Mouse (Mus musculus) lung, postnatal 0 days (tissue): ENCODE data around the gene Foxp2. TPM values are rescaled to one million over a fixed set of nuclear protein-coding genes. Genes with fewer than 3 reads are reported as not detected.

Experiments
- ATAC-seq: fragments of 200-750 bp; cut with Nextera tagmentation; 2 replicates; pipeline ENCODE4 v1.8.0; 2017; ENCODE audit warnings: moderate library complexity
- DNase-seq: peaks from one replicate; pipeline ENCODE4 v3.0.0-alpha.2; 2016; ENCODE audit warnings: low spot score
- H3K27ac ChIP-seq: fragments of 300-500 bp; sonication (generic); 2 replicates; pipeline ENCODE4 v1.5.1; 2014; ENCODE audit warnings: antibody characterized with exemption, mild to moderate bottlenecking, low read length, mixed read lengths
- H3K27me3 ChIP-seq: fragments of 300-500 bp; sonication (generic); replicated peaks from 2 replicates; pipeline ENCODE4 v1.6.1; 2014; ENCODE audit warnings: low read length, mixed read lengths; ENCODE audit not compliant: insufficient read depth
- H3K36me3 ChIP-seq: fragments of 300-500 bp; sonication (generic); 2 replicates; pipeline ENCODE4 v1.6.1; 2014; ENCODE audit warnings: low read length, mixed read lengths; ENCODE audit not compliant: insufficient read depth
- H3K4me1 ChIP-seq: fragments of 300-500 bp; sonication (generic); 2 replicates; pipeline ENCODE4 v1.6.1; 2014; ENCODE audit warnings: antibody characterized with exemption, low read depth, low read length, mixed read lengths; ENCODE audit not compliant: insufficient read depth
- H3K4me2 ChIP-seq: fragments of 300-500 bp; sonication (generic); replicated peaks from 2 replicates; pipeline ENCODE4 v1.6.1; 2014; ENCODE audit warnings: low read depth, mild to moderate bottlenecking, low read length, moderate library complexity, mixed read lengths
- H3K4me3 ChIP-seq: fragments of 300-500 bp; sonication (generic); 2 replicates; pipeline ENCODE4 v1.5.1; 2014; ENCODE audit warnings: low read depth, low read length
- H3K9ac ChIP-seq: fragments of 300-500 bp; sonication (generic); replicated peaks from 2 replicates; pipeline ENCODE4 v1.6.1; 2014; ENCODE audit warnings: low read depth, mild to moderate bottlenecking
- H3K9me3 ChIP-seq: fragments of 300-500 bp; sonication (generic); 2 replicates; pipeline ENCODE4 v1.6.1; 2016; ENCODE audit warnings: low read length, mixed read lengths
- CTCF ChIP-seq: IDR thresholded peaks from 2 replicates; pipeline ENCODE4 v1.5.1; 2016; ENCODE audit warnings: antibody characterized with exemption, mild to moderate bottlenecking
- EP300 ChIP-seq: IDR thresholded peaks from 2 replicates; pipeline ENCODE4 v1.6.1; 2016; ENCODE audit warnings: antibody characterized with exemption, mild to moderate bottlenecking, control low read depth
- WGBS: fragments of 180-500 bp; shearing (Covaris S2); extraction: QIAGEN DNeasy Blood & Tissue Kit; methylation state at CpG from one replicate; pipeline ENCODE4 v1.1.7; 2014; 5-methylcytosine and 5-hydroxymethylcytosine counted together
- polyA plus RNA-seq: library from polyadenylated mRNA; unstranded; fragments of >200 nt; fragmentation: Nextera tagmentation; extraction: Ambion mirVana; gene quantifications from 2 replicates; pipeline ENCODE4 v1.2.1, GENCODE M21; 2015

Gene Foxp2
- polyA plus RNA-seq, 1 experiment from 2014 or later: 9.8 TPM

GRCm38 (mm10) chr6:15370827-15371226, 469.7 kb downstream of the Foxp2 start:
- ATAC-seq: no peak
- 74% methylated on average over 4 of the region's 4 CpGs for WGBS
- no peak for DNase-seq

GRCm38 (mm10) chr6:15373621-15374020, 472.5 kb downstream of the Foxp2 start:
- no peak for TF ChIP-seq CTCF
- TF ChIP-seq EP300: no peak
- no peak overlapping the region for H3K27ac ChIP-seq
- ATAC-seq: no peak

More at GRCm38 (mm10) chr6:15370827-15371226, 469.7 kb downstream of the Foxp2 start:
- Histone ChIP-seq H3K9ac (no peak overlapping the region), H3K4me3 (no peak overlapping the region), H3K4me2 (no peak overlapping the region), H3K36me3 (no peaks in the 10 kb centered on the region), H3K27ac (no peak overlapping the region), H3K4me1 (no peaks in the 10 kb centered on the region), H3K27me3 (no peaks in the 10 kb centered on the region), H3K9me3 (no peaks in the 10 kb centered on the region)
- no peak for TF ChIP-seq CTCF

GRCm38 (mm10) chr6:15378261-15378660, 477.1 kb downstream of the Foxp2 start:
- H3K36me3 ChIP-seq: no peaks in the 10 kb centered on the region
- no peak for TF ChIP-seq CTCF
- TF ChIP-seq EP300: no peak
- H3K9ac ChIP-seq: no peak overlapping the region
- no peaks in the 10 kb centered on the region for H3K9me3 ChIP-seq
- WGBS: 45% methylated on average over 5 of the region's 5 CpGs
- no peaks in the 10 kb centered on the region for H3K4me1 ChIP-seq
- ATAC-seq (no peak), DNase-seq (no peak)
- no peaks in the 10 kb centered on the region for H3K27me3 ChIP-seq
- no peak overlapping the region for H3K4me2 ChIP-seq
- H3K27ac ChIP-seq: no peak overlapping the region
- no peak overlapping the region for H3K4me3 ChIP-seq

More at GRCm38 (mm10) chr6:15373621-15374020, 472.5 kb downstream of the Foxp2 start:
- H3K27me3 ChIP-seq: no peaks in the 10 kb centered on the region
- H3K9ac ChIP-seq: no peak overlapping the region
- H3K36me3 ChIP-seq: no peaks in the 10 kb centered on the region
- no peaks in the 10 kb centered on the region for H3K9me3 ChIP-seq
- no peak overlapping the region for H3K4me3 ChIP-seq
- no peaks in the 10 kb centered on the region for H3K4me1 ChIP-seq
- H3K4me2 ChIP-seq: no peak overlapping the region
- no peak for DNase-seq
- 54% methylated on average over 3 of the region's 3 CpGs for WGBS

GRCm38 (mm10) chr6:15396462-15396861, 495.3 kb downstream of the Foxp2 start:
- no peaks in the 10 kb centered on the region for H3K36me3 ChIP-seq
- H3K27ac ChIP-seq: no peak overlapping the region
- H3K4me2 ChIP-seq: no peak overlapping the region
- H3K9me3 ChIP-seq: no peaks in the 10 kb centered on the region
- no peak for TF ChIP-seq CTCF
- no peak for TF ChIP-seq EP300
- no peaks in the 10 kb centered on the region for H3K27me3 ChIP-seq
- ATAC-seq (no peak), DNase-seq (no peak)
- no peak overlapping the region for H3K9ac ChIP-seq
- no peak overlapping the region for H3K4me3 ChIP-seq
- no peaks in the 10 kb centered on the region for H3K4me1 ChIP-seq
- WGBS: 67% methylated on average over 6 of the region's 6 CpGs

GRCm38 (mm10) chr6:15397485-15397884, 496.3 kb downstream of the Foxp2 start:
- Histone ChIP-seq H3K9ac (no peak overlapping the region), H3K9me3 (no peaks in the 10 kb centered on the region), H3K4me1 (no peaks in the 10 kb centered on the region), H3K4me2 (no peak overlapping the region), H3K27ac (no peak overlapping the region), H3K27me3 (no peaks in the 10 kb centered on the region), H3K4me3 (no peak overlapping the region), H3K36me3 (no peaks in the 10 kb centered on the region)
- ATAC-seq: no peak
- no peak for DNase-seq
- TF ChIP-seq EP300: no peak
- TF ChIP-seq CTCF: no peak
- WGBS: 63% methylated on average over 5 of the region's 5 CpGs

GRCm38 (mm10) chr6:15401138-15401537, 500.0 kb downstream of the Foxp2 start:
- WGBS: 83% methylated on average over 3 of the region's 3 CpGs

GRCm38 (mm10) chr6:15402026-15402425, 500.9 kb downstream of the Foxp2 start:
- H3K27me3 ChIP-seq: no peaks in the 10 kb centered on the region
- no peak overlapping the region for H3K9ac ChIP-seq
- 67% methylated on average over 4 of the region's 4 CpGs for WGBS
- no peaks in the 10 kb centered on the region for H3K36me3 ChIP-seq
- no peak overlapping the region for H3K4me3 ChIP-seq
- DNase-seq: no peak
- H3K9me3 ChIP-seq: no peaks in the 10 kb centered on the region
- no peak for ATAC-seq
- no peak overlapping the region for H3K27ac ChIP-seq
- TF ChIP-seq CTCF: no peak
- no peak for TF ChIP-seq EP300
- H3K4me2 ChIP-seq: no peak overlapping the region
- H3K4me1 ChIP-seq: no peaks in the 10 kb centered on the region

More at GRCm38 (mm10) chr6:15401138-15401537, 500.0 kb downstream of the Foxp2 start:
- H3K9ac ChIP-seq: no peak overlapping the region
- H3K27ac ChIP-seq: no peak overlapping the region
- H3K27me3 ChIP-seq: no peaks in the 10 kb centered on the region
- no peak for TF ChIP-seq CTCF
- no peak for TF ChIP-seq EP300
- no peak overlapping the region for H3K4me2 ChIP-seq
- no peaks in the 10 kb centered on the region for H3K4me1 ChIP-seq
- DNase-seq (no peak), ATAC-seq (no peak)
- no peaks in the 10 kb centered on the region for H3K9me3 ChIP-seq
- no peak overlapping the region for H3K4me3 ChIP-seq
- H3K36me3 ChIP-seq: no peaks in the 10 kb centered on the region
